Mouse (Mus musculus): Measurements from ENCODE around the gene Gm14862. TPM values are rescaled to one million over a fixed set of nuclear protein-coding genes. Genes with fewer than 3 reads are reported as not detected.

The Gm14862 gene
- polyA plus RNA-seq, 1 experiment from 2014 or later: not detected

DNA sequence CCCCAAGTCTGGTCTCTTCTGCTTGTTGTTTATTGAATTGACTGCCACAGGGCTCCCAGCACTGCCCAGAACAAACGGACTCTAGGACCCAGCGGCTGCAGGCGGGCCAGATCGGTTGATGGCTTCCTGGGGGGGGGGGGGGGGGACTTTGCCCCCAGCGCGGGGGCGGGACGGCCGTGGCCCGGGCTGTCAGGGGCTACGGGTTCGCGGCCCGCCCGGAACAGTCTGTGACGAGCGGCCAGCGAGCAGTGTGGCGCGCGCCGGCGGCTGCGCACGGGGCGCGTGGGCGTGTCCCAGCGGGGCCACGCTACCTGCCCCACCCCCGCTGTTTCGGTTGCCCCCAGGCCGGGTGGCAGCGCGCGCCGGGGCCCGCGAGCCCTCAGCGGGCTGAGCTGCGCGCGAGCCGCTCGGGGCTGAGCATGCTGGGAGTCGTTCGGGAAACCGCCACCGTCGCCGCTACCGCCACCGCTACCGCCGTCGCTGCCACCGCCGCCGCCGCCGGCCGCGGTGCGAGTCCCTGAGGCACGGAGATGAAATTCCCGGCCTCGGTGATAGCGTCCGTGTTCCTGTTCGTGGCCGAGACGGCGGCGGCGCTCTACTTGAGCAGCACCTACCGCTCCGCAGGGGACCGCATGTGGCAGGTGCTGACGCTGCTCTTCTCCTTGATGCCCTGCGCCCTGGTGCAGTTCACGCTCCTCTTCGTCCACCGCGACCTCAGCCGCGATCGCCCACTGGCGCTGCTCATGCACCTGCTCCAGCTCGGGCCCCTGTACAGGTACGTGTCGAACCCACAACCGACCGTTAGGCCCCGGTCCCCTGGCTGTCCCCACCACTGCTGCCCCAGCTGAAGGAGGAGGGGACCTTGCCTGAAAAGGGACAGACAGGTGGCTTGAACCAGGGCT, 16.0 kb upstream of the Gm14862 start, which contains the start of gene Xk:
Gene Xk (plus strand): TSS at position 297 of the 902 bp plus-strand sequence.
- H3K36me3 ChIP-seq (ENCODE audit: control insufficient read depth, insufficient read depth): no peaks in the 10 kb centered on the region
- H3K4me2 ChIP-seq (ENCODE audit: low read depth, low read length): peak within 1 kb of the TSS; percentile 65
- no peaks in the 10 kb centered on the region for H3K9me3 ChIP-seq (replicated peaks; ENCODE audit: control insufficient read depth, low read length)
- H3K4me1 ChIP-seq (ENCODE audit: control insufficient read depth, insufficient read depth, low read length): 0 out of 2 replicates have a peak, but pooled peaks cover 3% of the 10 kb centered on the region
- H3K4me3 ChIP-seq (ENCODE audit: low read length): peak within 1 kb of the TSS; percentile 63
- H3K27ac ChIP-seq (ENCODE audit: low read length): peak within 1 kb of the TSS; percentile 71
- no peaks in the 10 kb centered on the region; the same call in 1 of the 2 replicates for H3K27me3 ChIP-seq (ENCODE audit: control insufficient read depth, insufficient read depth, low read length)
- peak within 1 kb of the TSS; percentile 76 for H3K9ac ChIP-seq (ENCODE audit: low read length)
- WGBS: 9% methylated on average over 72 of the region's 94 CpGs
- peak; percentile 81 for ATAC-seq (replicated peaks; ENCODE audit: extremely low read depth, insufficient read depth, low FRiP score)

GRCm38 (mm10) chrX:9271947-9272459, 15.3 kb upstream of the Gm14862 start:
- ATAC-seq (replicated peaks; ENCODE audit: extremely low read depth, insufficient read depth, low FRiP score): no peak
- 15% methylated on average over 8 of the region's 8 CpGs for WGBS

GRCm38 (mm10) chrX:9271112-9271511, 14.4 kb upstream of the Gm14862 start:
- WGBS: 52% methylated on average over 3 of the region's 3 CpGs
- peak; percentile 42; the same call in 1 of the 2 replicates for ATAC-seq (replicated peaks; ENCODE audit: extremely low read depth, insufficient read depth, low FRiP score)

More at GRCm38 (mm10) chrX:9271947-9272459, 15.3 kb upstream of the Gm14862 start:
- Histone ChIP-seq H3K4me1 (ENCODE audit: control insufficient read depth, insufficient read depth, low read length) (0 out of 2 replicates have a peak, but pooled peaks cover 3% of the 10 kb centered on the region), H3K9ac (ENCODE audit: low read length) (peak overlapping the region; percentile 76), H3K4me3 (ENCODE audit: low read length) (peak overlapping the region; percentile 63), H3K27me3 (ENCODE audit: control insufficient read depth, insufficient read depth, low read length) (no peaks in the 10 kb centered on the region; the same call in 1 of the 2 replicates), H3K9me3 (replicated peaks; ENCODE audit: control insufficient read depth, low read length) (no peaks in the 10 kb centered on the region), H3K4me2 (ENCODE audit: low read depth, low read length) (peak overlapping the region; percentile 65), H3K36me3 (ENCODE audit: control insufficient read depth, insufficient read depth) (no peaks in the 10 kb centered on the region), H3K27ac (ENCODE audit: low read length) (peak overlapping the region; percentile 71)

DNA sequence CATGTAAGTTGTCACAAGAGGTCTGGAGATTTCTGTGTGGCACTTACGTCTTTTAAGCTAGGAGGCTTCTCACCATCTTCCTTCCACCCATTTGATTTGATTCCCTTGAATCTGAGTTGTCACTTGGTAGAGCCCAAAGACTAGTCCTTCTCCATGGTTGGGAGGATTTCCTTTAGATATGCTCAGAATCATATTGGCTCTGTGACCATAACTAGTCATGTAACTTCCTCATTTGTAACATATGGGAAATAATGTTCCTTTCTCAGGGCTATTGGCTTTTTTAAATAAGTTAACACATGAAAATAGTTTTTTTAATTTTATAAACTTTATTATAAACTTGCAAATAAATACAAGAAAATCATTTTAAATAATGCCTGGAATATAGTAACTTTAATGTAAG, 2.6 kb upstream of the Gm14862 start:
- Histone ChIP-seq H3K36me3 (ENCODE audit: control insufficient read depth, insufficient read depth) (no peaks in the 10 kb centered on the region), H3K27me3 (ENCODE audit: control insufficient read depth, insufficient read depth, low read length) (no peaks in the 10 kb centered on the region), H3K4me3 (ENCODE audit: low read length) (no peak overlapping the region), H3K9ac (ENCODE audit: low read length) (no peak overlapping the region), H3K9me3 (replicated peaks; ENCODE audit: control insufficient read depth, low read length) (no peaks in the 10 kb centered on the region), H3K4me1 (ENCODE audit: control insufficient read depth, insufficient read depth, low read length) (no peaks in the 10 kb centered on the region), H3K4me2 (ENCODE audit: low read depth, low read length) (no peak overlapping the region), H3K27ac (ENCODE audit: low read length) (no peak overlapping the region)
- WGBS: 55% methylated on average over 1 of the region's 1 CpGs
- no peak for ATAC-seq (replicated peaks; ENCODE audit: extremely low read depth, insufficient read depth, low FRiP score)

More at GRCm38 (mm10) chrX:9271112-9271511, 14.4 kb upstream of the Gm14862 start:
- H3K4me2 ChIP-seq (ENCODE audit: low read depth, low read length): no peak overlapping the region
- H3K27me3 ChIP-seq (ENCODE audit: control insufficient read depth, insufficient read depth, low read length): no peaks in the 10 kb centered on the region; the same call in 1 of the 2 replicates
- no peaks in the 10 kb centered on the region for H3K36me3 ChIP-seq (ENCODE audit: control insufficient read depth, insufficient read depth)
- no peaks in the 10 kb centered on the region for H3K9me3 ChIP-seq (replicated peaks; ENCODE audit: control insufficient read depth, low read length)
- H3K9ac ChIP-seq (ENCODE audit: low read length): no peak overlapping the region
- 0 out of 2 replicates have a peak, but pooled peaks cover 3% of the 10 kb centered on the region for H3K4me1 ChIP-seq (ENCODE audit: control insufficient read depth, insufficient read depth, low read length)
- no peak overlapping the region for H3K4me3 ChIP-seq (ENCODE audit: low read length)
- H3K27ac ChIP-seq (ENCODE audit: low read length): peak overlapping the region; percentile 46; the same call in 1 of the 2 replicates

GRCm38 (mm10) chrX:9257831-9258230, 1.1 kb upstream of the Gm14862 start:
- Histone ChIP-seq H3K36me3 (ENCODE audit: control insufficient read depth, insufficient read depth) (no peaks in the 10 kb centered on the region), H3K4me2 (ENCODE audit: low read depth, low read length) (no peak overlapping the region), H3K27me3 (ENCODE audit: control insufficient read depth, insufficient read depth, low read length) (no peaks in the 10 kb centered on the region), H3K4me1 (ENCODE audit: control insufficient read depth, insufficient read depth, low read length) (no peaks in the 10 kb centered on the region), H3K27ac (ENCODE audit: low read length) (no peak overlapping the region), H3K9me3 (replicated peaks; ENCODE audit: control insufficient read depth, low read length) (no peaks in the 10 kb centered on the region), H3K9ac (ENCODE audit: low read length) (no peak overlapping the region), H3K4me3 (ENCODE audit: low read length) (no peak overlapping the region)
- no peak for ATAC-seq (replicated peaks; ENCODE audit: extremely low read depth, insufficient read depth, low FRiP score)
- 79% methylated on average over 7 of the region's 7 CpGs for WGBS

DNA sequence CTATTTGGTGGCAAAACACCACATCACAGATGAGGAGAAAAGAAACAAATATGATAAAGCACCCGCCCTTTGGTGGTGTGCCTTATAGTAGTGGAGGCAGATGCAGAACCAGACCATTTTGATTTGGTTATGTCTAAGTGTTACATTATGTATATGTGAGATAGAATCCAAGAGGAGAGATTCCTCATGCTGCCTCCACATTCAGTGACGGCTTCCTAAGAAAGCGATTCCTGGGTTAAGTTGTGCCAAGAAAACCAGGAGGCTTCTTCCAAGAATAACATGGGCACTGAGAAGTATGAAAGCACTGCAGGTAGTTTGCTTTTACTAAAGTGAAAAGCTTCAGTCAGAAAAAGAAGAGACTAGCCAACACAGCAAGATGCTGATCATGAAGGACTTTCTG, 1.8 kb downstream of the Gm14862 start:
- no peak overlapping the region for H3K4me2 ChIP-seq (ENCODE audit: low read depth, low read length)
- H3K36me3 ChIP-seq (ENCODE audit: control insufficient read depth, insufficient read depth): no peaks in the 10 kb centered on the region
- no peaks in the 10 kb centered on the region for H3K4me1 ChIP-seq (ENCODE audit: control insufficient read depth, insufficient read depth, low read length)
- H3K9ac ChIP-seq (ENCODE audit: low read length): no peak overlapping the region
- H3K4me3 ChIP-seq (ENCODE audit: low read length): no peak overlapping the region
- ATAC-seq (replicated peaks; ENCODE audit: extremely low read depth, insufficient read depth, low FRiP score): no peak
- no peaks in the 10 kb centered on the region for H3K27me3 ChIP-seq (ENCODE audit: control insufficient read depth, insufficient read depth, low read length)
- H3K27ac ChIP-seq (ENCODE audit: low read length): no peak overlapping the region
- no peaks in the 10 kb centered on the region for H3K9me3 ChIP-seq (replicated peaks; ENCODE audit: control insufficient read depth, low read length)
- 85% methylated on average over 3 of the region's 3 CpGs for WGBS

GRCm38 (mm10) chrX:9253990-9254389, 2.7 kb downstream of the Gm14862 start:
- Histone ChIP-seq H3K27me3 (ENCODE audit: control insufficient read depth, insufficient read depth, low read length) (no peaks in the 10 kb centered on the region), H3K4me1 (ENCODE audit: control insufficient read depth, insufficient read depth, low read length) (no peaks in the 10 kb centered on the region), H3K27ac (ENCODE audit: low read length) (no peak overlapping the region), H3K9ac (ENCODE audit: low read length) (no peak overlapping the region), H3K9me3 (replicated peaks; ENCODE audit: control insufficient read depth, low read length) (no peaks in the 10 kb centered on the region), H3K36me3 (ENCODE audit: control insufficient read depth, insufficient read depth) (no peaks in the 10 kb centered on the region), H3K4me2 (ENCODE audit: low read depth, low read length) (no peak overlapping the region), H3K4me3 (ENCODE audit: low read length) (no peak overlapping the region)
- 76% methylated on average over 10 of the region's 10 CpGs for WGBS
- no peak for ATAC-seq (replicated peaks; ENCODE audit: extremely low read depth, insufficient read depth, low FRiP score)

- Histone ChIP-seq H3K27ac (ENCODE audit: low read length) (no peak overlapping the region), H3K27me3 (ENCODE audit: control insufficient read depth, insufficient read depth, low read length) (no peaks in the 10 kb centered on the region), H3K4me1 (ENCODE audit: control insufficient read depth, insufficient read depth, low read length) (no peaks in the 10 kb centered on the region), H3K36me3 (ENCODE audit: control insufficient read depth, insufficient read depth) (no peaks in the 10 kb centered on the region), H3K4me2 (ENCODE audit: low read depth, low read length) (no peak overlapping the region), H3K9ac (ENCODE audit: low read length) (no peak overlapping the region), H3K9me3 (replicated peaks; ENCODE audit: control insufficient read depth, low read length) (no peaks in the 10 kb centered on the region), H3K4me3 (ENCODE audit: low read length) (no peak overlapping the region)
- 53% methylated on average over 5 of the region's 5 CpGs for WGBS
- ATAC-seq (replicated peaks; ENCODE audit: extremely low read depth, insufficient read depth, low FRiP score): no peak
These were observed 7.8 kb downstream of the Gm14862 start for GRCm38 (mm10) chrX:9248911-9249310.
